Mouse (Mus musculus) neural tube, embryonic 10.5 days (tissue): ENCODE data around the gene Vti1a.

Experiments
- DNase-seq: peaks from one replicate; pipeline ENCODE4 v3.0.0-alpha.2; 2017; ENCODE audit warnings: low spot score; ENCODE audit errors: extremely low spot score

Vti1a gene

GRCm38 (mm10) chr19:55313649-55314048 is 2.4 kb upstream of the Vti1a start:
- DNase-seq, result no peak

GRCm38 (mm10) chr19:55315452-55316108 is 515 bp upstream of the Vti1a start, which contains the start of gene Zdhhc6:
Gene Zdhhc6, minus strand, starts transcription at chr19:55316032.
- DNase-seq, result peak; percentile 90

GRCm38 (mm10) chr19:55316901-55317300 is 806 bp downstream of the Vti1a start:
- no peak for DNase-seq

- DNase-seq, result no peak
These were observed 2.9 kb downstream of the Vti1a start for GRCm38 (mm10) chr19:55319036-55319435.

- no peak for DNase-seq
These were observed 3.4 kb downstream of the Vti1a start for GRCm38 (mm10) chr19:55319521-55319920.

GRCm38 (mm10) chr19:55322604-55323003 is 6.5 kb downstream of the Vti1a start:
- no peak for DNase-seq

GRCm38 (mm10) chr19:55327510-55327909 is 11.4 kb downstream of the Vti1a start:
- no peak for DNase-seq

- DNase-seq, result no peak
These were observed 15.7 kb downstream of the Vti1a start for GRCm38 (mm10) chr19:55331776-55332175.

GRCm38 (mm10) chr19:55332641-55333268 is 16.7 kb downstream of the Vti1a start:
- peak; percentile 59 for DNase-seq

- DNase-seq, result no peak
These were observed 19.8 kb downstream of the Vti1a start for GRCm38 (mm10) chr19:55335881-55336280.

- DNase-seq, result no peak
These were observed 20.3 kb downstream of the Vti1a start for GRCm38 (mm10) chr19:55336441-55336840.

GRCm38 (mm10) chr19:55337066-55337465 is 21.0 kb downstream of the Vti1a start:
- DNase-seq, result no peak

- DNase-seq, result no peak
These were observed 21.6 kb downstream of the Vti1a start for GRCm38 (mm10) chr19:55337664-55338063.

- no peak for DNase-seq
These were observed 24.4 kb downstream of the Vti1a start for GRCm38 (mm10) chr19:55340521-55340920.

GRCm38 (mm10) chr19:55341377-55341776 is 25.3 kb downstream of the Vti1a start:
- DNase-seq, result no peak

- DNase-seq, result no peak
These were observed 26.3 kb downstream of the Vti1a start for GRCm38 (mm10) chr19:55342423-55342822.

GRCm38 (mm10) chr19:55343274-55343673 is 27.2 kb downstream of the Vti1a start:
- DNase-seq, result no peak

- no peak for DNase-seq
These were observed 32.1 kb downstream of the Vti1a start for GRCm38 (mm10) chr19:55348187-55348586.

GRCm38 (mm10) chr19:55350673-55351378 is 34.7 kb downstream of the Vti1a start:
- no peak for DNase-seq

- no peak for DNase-seq
These were observed 46.5 kb downstream of the Vti1a start for GRCm38 (mm10) chr19:55362606-55363005.

GRCm38 (mm10) chr19:55369691-55370090 is 53.6 kb downstream of the Vti1a start:
- DNase-seq, result no peak

- DNase-seq, result no peak
These were observed 60.2 kb downstream of the Vti1a start for GRCm38 (mm10) chr19:55376331-55376730.
